Mouse (Mus musculus) megakaryocyte, embryonic 14.5 days (primary cell): Measurements from ENCODE around the gene Cd47.

Experiments
- FLI1 ChIP-seq: IDR thresholded peaks from 2 replicates; pipeline ENCODE4 v1.6.1; 2012; ENCODE audit warnings: low read length, inconsistent platforms, mixed read lengths
- GATA1 ChIP-seq: IDR thresholded peaks from 3 replicates; pipeline ENCODE4 v1.6.1; 2012; ENCODE audit warnings: mixed read lengths, low read length, inconsistent platforms, borderline replicate concordance

GRCm38 (mm10) chr16:49787714-49788113, 12.6 kb upstream of the Cd47 start:
- no peak for TF ChIP-seq FLI1
- no peak for TF ChIP-seq GATA1
